Mouse (Mus musculus): ENCODE measurements around the gene Dapk3.
"Not testable (repeated sequence)": the region's sequence is repeated elsewhere in the genome, so short reads cannot be mapped to it uniquely, and the experiment has no call there.

The Dapk3 gene

GRCm38 (mm10) chr10:81201807-81202758 is 19.3 kb downstream of the Dapk3 start, which contains the start of gene Nmrk2:
Gene Nmrk2, minus strand, starts transcription at chr10:81202051.
- DNase-seq (ENCODE audit: low spot score), result no peak

GRCm38 (mm10) chr10:81202978-81203720 is 20.3 kb downstream of the Dapk3 start:
- DNase-seq (ENCODE audit: low spot score), result no peak

- no peak for DNase-seq (ENCODE audit: low spot score)
Observed at GRCm38 (mm10) chr10:81204137-81204536, 21.3 kb downstream of the Dapk3 start.

GRCm38 (mm10) chr10:81210154-81210553 is 27.3 kb downstream of the Dapk3 start:
- DNase-seq (ENCODE audit: low spot score), result no peak

- DNase-seq (ENCODE audit: low spot score), result no peak
Observed at GRCm38 (mm10) chr10:81216260-81216659, 33.5 kb downstream of the Dapk3 start.

GRCm38 (mm10) chr10:81216810-81217209 is 34.0 kb downstream of the Dapk3 start:
- DNase-seq (ENCODE audit: low spot score), result no peak

GRCm38 (mm10) chr10:81217267-81217666 is 34.5 kb downstream of the Dapk3 start:
- not testable (repeated sequence) for DNase-seq (ENCODE audit: low spot score)

- DNase-seq (ENCODE audit: low spot score), result no peak
Observed at GRCm38 (mm10) chr10:81217964-81218363, 35.2 kb downstream of the Dapk3 start.

GRCm38 (mm10) chr10:81221402-81222015 is 38.7 kb downstream of the Dapk3 start:
- DNase-seq (ENCODE audit: low spot score), result no peak

GRCm38 (mm10) chr10:81223731-81224130 is 40.9 kb downstream of the Dapk3 start:
- DNase-seq (ENCODE audit: low spot score), result not testable (repeated sequence)

GRCm38 (mm10) chr10:81229735-81230437 is 47.1 kb downstream of the Dapk3 start:
- DNase-seq (ENCODE audit: low spot score), result no peak

- no peak for DNase-seq (ENCODE audit: low spot score)
Observed at GRCm38 (mm10) chr10:81230438-81231332, 47.9 kb downstream of the Dapk3 start, which contains the start of gene Atcay. Gene Atcay, minus strand, starts transcription at chr10:81230833.

- no peak for DNase-seq (ENCODE audit: low spot score)
Observed at GRCm38 (mm10) chr10:81231436-81231835, 48.6 kb downstream of the Dapk3 start.

- DNase-seq (ENCODE audit: low spot score), result peak; percentile 84
Observed at GRCm38 (mm10) chr10:81232580-81233225, 49.9 kb downstream of the Dapk3 start, which contains the start of gene Zfr2. Gene Zfr2, plus strand, starts transcription at chr10:81233155.

GRCm38 (mm10) chr10:81233226-81233585 is 50.4 kb downstream of the Dapk3 start:
- no peak for DNase-seq (ENCODE audit: low spot score)

GRCm38 (mm10) chr10:81234206-81234605 is 51.4 kb downstream of the Dapk3 start:
- DNase-seq (ENCODE audit: low spot score), result no peak

GRCm38 (mm10) chr10:81236471-81237268 is 53.9 kb downstream of the Dapk3 start:
- no peak for DNase-seq (ENCODE audit: low spot score)

- no peak for DNase-seq (ENCODE audit: low spot score)
Observed at GRCm38 (mm10) chr10:81238618-81239017, 55.8 kb downstream of the Dapk3 start.

- DNase-seq (ENCODE audit: low spot score), result no peak
Observed at GRCm38 (mm10) chr10:81240876-81241275, 58.1 kb downstream of the Dapk3 start.
